Mouse (Mus musculus): ENCODE measurements around the gene Shld2. TPM values are rescaled to one million over a fixed set of nuclear protein-coding genes. Genes with fewer than 3 reads are reported as not detected.

Shld2 gene
- 1 to 10 TPM; 8.3 to 9.2 TPM for polyA plus RNA-seq (2017; shearing (Covaris generic))

DNA sequence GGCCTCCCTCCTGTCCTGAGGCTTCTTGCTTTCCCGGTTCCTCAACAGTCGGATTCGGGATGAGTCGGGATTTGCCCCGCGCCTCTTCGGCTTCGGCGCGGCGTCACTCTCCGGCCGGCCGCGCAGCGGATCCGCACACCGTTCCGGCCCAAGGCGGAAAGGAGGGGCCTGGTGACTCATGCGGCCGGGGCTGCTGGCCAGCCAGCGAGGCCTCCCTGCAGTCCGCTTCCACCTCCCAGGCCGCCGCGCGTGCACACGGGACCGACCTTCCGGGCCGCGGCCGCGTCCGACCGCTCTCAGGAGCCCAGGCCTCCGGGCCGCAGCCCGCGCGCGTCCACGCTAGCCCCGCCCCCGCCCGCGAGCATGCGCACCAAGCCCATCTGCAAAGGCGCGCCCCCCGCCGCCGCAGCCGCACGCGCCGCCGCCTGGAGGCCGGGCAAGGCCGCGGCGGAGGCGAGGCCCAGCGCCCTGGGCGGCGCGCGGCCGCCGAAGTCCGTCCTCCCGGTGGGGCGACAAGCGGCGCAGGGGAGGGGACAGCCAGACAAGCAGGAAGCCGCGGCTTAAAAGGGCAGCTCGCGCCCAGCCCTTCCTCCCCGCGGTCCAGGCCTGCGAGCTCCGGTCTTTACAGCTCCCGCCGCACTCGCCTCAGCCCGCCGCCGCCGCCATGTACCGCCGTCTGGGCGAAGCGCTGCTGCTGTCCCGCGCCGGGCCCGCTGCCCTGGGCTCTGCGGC lies at the start of gene Shld2, which contains the start of gene Glud1:
Shld2 (minus strand) TSS at position 260 of the 732 bp plus-strand sequence.
Glud1 (plus strand) TSS at position 494 of the 732 bp plus-strand sequence.
- peak; percentile 84 for ATAC-seq

DNA sequence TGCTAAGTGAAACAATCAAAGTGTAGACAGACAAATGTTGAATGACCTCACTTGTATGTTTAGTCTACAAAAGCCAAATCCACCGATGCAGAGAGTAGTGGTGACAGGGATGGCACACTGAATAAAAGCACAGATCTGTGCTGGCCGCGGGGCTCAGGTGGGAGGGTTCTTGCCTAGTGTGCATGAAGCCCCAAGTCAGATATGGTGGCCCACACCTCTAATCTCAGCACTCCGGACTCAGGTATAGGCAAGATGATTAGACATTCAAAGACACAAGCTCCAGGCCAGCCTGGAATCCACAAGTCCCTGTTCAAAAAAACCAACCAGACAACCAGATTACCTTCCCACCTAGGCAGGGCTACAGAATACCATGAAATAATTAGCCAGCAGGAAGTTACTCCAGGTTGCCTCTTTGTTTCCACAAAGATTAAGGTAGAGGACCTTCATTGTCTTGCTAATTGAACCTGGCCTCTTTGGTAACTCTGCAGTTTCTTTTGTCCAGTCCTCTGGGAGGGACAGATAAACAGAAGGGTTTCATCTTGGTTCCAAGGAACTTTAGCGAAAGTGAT lies 49.5 kb upstream of the Shld2 start:
- no peak for ATAC-seq

DNA sequence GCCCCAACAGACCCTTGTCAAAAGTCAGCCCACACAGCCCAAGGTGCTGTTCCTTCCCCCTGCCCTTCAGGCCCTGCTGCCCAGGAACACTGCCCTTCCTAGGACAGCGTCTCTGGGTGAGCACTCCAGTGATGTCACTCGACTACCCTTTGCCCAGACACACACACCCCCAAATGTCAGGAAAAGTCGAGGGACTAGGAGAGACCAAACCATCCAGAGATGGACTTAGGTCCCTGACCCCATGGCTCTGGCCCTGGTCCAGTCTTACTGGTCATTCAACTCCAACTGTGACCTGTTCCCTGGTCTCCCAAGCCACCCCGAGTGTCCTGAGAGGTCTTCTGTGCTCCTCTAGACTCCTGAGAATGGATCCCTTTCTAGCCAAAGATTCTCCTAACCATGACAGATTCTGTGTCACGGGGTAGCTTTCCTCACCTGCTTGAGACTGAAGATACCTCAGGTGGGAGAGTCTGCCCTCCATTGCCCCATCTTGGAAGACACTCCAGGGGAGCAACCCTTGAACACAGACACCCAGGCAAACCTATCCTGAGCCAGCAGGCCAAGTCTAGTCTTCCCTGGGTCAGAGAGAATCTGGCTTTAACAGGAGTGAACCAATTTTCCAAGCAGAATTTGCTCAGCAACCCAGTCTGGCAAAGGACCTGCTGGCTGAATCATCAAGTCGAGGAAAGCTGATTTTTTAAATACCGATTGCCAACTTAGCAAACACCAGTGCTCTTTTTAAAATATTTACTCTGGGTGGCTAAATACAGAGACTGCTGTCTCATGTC lies 47.6 kb upstream of the Shld2 start:
- no peak for ATAC-seq

DNA sequence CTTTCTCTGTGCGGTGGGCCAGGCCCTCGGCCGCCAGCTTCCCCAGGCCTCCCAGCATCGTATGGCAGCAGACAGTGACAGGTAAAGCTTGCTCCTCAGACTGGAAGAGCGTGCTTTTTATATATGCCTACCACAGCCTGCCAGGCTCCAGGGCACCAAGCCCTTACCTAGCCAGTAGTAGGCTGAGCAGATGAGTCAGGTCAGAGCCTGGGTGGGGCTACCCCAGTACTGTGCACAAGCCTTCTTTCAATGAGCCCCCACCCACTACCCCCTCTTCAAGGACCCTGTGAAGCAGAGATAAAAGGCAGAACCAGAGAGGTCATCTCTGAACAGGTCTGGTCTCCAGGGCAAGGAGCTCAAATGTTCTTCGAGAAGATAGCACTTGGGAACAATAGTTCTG lies 45.0 kb upstream of the Shld2 start, which contains the start of gene Fam25c:
Fam25c (minus strand) TSS at position 133 of the 400 bp plus-strand sequence.
- no peak for ATAC-seq

DNA sequence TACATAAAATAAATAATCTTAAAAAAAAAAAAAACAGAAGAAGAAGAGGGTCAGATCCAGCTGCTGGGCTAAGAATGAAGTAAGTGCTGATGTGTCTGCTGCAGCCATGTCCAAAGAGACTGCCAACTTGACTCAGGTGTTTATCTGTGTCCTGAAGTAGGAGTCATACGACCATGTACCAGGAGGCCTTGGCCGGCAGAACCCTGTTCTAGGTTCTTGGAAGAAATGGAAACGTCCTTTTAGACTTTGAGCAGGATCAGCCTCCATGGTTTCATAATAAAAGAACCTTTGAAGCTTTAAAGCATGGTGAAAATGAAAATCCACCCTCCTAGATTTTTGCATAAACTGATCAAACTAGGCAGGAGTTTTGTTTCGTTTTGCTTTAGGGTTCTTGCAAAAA lies 44.2 kb upstream of the Shld2 start:
- ATAC-seq, result no peak

DNA sequence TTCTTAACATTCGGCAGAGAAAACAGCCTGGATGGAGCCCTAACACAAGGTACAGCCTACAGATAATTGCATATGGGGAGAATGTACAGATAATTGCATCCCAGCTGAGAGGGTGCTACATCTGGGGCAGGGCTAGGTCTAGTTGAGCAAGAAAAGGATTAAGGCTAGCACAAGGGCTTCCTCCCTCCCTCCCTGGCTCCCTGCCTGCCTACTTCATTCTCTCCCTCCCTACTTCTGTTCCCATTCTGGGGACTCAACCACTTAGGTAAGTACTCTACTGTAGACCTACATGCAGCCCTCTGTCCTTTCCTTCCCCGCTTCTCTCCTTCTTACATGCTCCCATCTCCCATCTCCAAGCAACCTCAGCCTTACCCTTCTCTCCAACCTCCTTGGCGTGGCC lies 43.0 kb upstream of the Shld2 start:
- ATAC-seq, result no peak

DNA sequence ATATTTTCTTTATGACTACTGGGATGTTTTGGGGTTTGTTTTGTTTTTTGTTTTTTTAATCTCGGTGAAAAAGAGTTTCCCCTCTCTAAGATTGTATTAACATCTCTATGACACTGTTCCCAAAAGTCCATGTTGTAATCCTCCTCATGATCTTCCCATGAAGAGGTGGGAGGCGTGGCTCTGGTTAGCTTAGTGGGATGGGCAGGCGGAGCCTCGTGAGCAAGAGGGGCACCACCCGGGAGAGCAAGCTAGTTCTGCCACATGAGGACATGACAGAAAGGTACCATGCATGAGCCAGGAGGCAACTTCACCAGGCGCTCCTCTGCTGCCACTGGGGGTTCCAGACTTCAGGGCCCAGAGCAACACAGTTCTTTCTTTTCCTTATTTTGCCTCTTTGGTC lies 42.2 kb upstream of the Shld2 start:
- no peak for ATAC-seq

DNA sequence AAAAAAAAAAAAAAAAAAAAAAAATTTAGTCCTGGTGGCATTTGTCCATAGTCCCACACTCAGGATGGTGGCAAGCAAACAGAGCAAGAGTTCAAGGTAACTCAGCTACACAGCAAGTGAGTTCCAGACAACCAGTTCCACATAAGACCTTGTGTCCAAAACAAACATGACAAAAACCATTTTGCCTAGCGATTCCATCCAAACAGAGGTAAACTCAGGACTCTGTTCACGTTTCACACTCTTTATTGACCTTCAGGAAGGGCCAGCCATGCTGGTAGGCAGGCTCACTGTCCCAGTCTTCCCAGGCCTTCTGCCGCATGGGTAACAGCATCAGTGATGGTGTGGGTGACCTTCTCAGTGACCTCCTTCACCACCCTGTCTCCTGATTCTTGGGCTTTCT lies 41.4 kb upstream of the Shld2 start:
- ATAC-seq, result no peak

DNA sequence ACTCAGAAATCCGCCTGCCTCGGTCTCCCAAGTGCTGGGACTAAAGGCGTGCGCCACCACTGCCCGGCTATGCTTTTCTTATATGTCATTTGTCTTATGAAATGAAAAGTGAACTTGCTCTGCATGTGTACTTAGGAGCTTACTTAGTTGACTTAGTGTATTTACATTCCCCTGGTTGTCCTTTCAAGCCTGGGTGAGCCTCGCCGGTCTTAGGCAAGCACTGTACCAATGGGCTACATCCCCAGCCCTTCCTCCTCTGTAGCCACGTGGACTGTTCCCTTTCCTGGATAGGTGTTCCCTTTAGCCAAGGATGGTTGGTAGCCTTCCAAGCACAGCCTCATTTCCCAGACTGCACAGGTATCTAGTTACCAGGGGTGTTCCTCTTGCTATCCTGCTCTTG lies 38.7 kb upstream of the Shld2 start:
- no peak for ATAC-seq

DNA sequence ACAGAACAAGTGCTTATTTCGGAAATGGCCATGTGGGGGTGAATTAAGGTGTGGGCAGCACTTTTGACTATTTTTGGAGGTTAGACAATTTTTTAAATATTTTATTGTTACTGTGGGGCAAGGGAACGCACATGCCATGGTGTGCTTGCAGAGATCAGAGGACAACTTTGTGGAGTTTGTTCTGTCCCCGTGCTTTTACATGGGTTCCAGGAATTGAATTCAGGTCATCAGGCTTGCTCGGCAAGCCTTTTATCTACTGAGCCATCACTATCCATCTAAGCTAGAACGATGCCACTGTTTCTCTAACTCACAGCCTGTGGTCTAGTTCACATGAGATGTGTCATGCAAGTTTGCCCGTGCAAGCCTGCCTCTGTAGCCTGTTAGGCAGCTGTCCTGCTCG lies 38.0 kb upstream of the Shld2 start:
- ATAC-seq, result no peak

DNA sequence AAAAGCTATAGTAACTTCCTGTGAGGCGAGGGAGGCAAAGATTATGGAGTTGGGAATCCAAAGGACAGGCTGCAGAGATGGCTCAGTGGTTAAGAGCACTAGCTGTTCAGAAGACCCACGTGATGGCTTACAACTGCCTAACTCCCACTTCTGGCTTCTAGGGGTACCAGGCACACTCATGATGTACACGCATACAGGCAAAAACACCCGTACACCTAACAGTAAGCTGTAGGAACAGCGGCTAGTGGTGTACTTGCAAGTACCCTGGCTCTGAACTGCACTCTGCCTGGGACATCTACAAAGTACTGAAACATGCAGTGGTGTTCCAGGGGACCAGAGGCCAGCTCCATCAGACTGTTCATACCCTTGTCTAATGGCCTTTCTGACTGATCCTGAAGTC lies 36.8 kb upstream of the Shld2 start:
- ATAC-seq, result no peak

DNA sequence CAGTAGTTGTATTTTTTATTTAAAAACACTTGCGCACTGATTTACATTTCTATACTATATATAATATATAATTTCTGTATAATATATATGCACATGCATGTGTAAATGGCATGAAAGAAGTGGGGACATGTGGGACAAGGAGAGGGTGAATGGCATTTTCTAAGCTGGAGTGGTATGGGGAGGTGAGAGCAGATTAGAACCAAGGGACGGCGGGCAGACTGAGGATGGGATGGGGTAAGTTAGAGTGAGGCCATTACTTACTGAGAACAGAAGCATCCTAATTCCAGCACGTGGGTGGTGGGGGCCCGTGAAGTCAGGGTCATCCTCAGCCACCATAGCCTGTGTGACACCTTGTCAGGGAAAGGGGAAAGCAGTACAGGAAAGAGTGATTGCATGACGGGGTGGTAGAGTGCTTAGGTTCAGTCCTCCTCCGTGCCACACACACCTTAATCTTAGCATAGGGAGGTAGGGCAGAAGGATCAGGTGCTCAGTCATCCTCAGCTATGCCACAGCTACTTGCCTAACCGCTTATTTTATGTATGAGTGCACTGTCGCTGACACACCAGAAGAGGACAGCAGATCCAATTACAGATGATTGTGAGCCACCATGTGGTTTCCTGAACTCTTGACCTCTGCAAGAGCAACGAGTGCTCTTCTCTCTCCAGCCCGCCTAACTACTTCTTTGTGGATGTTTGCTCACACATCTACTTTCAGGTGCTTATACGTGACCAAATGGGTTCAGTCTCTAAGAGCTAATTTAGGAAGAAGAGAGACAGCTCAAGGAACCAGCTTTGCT lies 35.7 kb upstream of the Shld2 start:
- ATAC-seq, result no peak

DNA sequence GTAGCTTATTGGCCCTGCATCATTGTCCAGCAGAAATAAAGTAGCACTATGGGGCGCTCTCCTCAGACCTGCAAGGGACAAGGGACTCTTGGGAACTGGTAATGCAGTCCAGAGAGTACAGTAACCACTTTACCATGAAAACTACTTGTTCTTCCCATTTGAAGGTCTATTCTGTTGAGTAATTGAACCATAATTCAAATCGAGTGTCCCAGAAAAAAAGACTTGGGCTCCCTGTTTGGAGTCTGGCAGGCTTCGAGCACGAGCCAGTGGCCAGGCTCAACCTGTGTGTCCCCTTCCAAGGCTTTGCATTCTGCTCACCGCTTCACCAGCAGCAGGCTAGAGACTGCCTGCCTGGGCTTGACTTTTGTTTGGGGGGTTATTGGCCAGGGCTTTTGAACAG lies 34.1 kb upstream of the Shld2 start:
- no peak for ATAC-seq

DNA sequence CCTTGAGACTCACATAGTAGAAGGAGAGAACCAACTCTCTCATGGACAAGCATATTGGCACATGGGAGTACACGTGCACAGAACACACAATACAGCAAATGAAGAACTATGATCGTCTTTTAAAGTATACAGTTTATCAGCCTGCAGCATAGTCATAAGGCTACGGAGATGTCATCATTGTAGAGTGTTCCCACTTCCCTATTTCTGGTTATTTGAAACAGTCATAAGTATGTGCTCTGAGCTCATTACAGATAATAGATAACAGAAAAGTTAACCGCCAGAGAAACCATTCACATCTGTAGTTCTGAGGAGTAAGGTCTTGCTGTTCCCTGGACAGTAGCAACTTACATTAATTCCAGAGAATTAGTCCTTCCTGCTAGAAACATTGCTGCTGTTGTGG lies 32.8 kb upstream of the Shld2 start:
- ATAC-seq, result no peak

DNA sequence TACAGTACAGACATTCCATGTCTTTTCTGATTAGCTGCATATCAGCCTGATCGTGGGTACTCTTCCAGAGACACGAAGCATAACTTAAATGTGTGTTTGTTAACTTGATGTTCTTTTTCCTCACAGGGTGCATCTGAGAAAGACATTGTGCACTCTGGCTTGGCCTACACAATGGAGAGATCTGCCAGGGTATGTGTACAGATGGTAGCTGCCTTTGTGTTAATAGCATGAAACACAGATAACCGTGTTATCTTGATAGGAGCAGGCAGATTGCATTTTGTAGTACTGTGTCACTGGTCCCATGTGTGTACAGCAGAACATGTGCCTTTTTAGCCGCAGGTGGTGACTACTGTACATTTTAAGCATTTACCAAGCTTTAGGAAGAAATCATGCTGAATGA lies 31.7 kb upstream of the Shld2 start:
- no peak for ATAC-seq

DNA sequence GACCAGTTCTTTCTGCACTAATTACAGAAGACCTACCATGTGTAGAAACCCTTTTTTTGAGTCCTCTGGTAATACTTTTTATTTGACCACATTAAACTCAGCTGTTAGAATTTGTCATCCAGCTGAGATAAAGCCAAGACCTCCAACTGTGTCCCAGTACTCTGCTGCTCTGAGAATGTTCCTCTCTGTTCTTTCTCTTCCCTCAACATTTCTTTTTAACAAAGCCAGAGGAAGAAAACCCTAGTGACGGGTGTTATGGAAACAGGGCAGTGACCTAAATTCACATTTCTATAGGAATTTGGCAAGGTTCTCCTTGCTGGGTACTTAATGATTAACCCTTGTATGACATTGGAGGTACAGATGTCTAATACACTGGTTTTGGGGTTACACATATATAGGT lies 29.2 kb upstream of the Shld2 start:
- no peak for ATAC-seq

DNA sequence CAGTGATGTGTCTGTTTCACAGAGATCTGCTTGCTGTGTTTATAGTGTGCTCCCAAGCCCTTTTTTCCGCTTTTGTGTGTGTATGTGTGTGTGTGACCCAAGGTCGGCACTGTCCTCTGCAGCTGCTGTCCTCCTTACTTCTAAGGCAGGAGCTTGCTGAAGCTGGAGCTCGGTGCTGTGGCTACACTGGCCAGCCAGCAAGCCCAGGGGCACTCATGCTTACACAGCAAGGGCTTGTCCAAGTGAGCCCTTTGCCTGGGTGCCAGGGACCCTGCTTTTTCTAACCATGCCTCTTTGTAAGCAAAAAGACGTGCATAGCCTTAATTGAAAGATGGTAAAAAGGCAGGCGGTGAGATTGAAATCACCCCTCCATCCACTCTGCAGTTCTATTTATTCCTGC lies 22.2 kb upstream of the Shld2 start:
- ATAC-seq, result no peak

DNA sequence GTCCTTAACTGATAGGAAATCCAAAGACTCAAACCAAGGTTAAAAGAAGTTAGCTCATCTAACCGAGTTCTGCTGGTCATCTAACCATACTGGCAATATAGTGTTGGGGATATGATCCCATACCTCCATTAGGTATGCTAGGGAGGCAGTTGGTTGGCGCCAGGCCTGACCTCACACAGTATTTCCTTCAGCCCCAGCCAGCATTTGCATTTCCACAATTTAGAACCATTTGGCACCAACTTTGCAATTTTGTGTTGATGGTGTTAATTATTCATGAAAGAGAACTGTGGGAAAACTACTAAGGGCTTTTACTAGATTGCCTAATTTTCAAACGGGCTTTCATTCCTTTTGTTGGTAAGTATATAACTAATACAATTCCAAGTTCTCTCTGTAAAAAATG lies 21.6 kb upstream of the Shld2 start:
- ATAC-seq, result no peak

DNA sequence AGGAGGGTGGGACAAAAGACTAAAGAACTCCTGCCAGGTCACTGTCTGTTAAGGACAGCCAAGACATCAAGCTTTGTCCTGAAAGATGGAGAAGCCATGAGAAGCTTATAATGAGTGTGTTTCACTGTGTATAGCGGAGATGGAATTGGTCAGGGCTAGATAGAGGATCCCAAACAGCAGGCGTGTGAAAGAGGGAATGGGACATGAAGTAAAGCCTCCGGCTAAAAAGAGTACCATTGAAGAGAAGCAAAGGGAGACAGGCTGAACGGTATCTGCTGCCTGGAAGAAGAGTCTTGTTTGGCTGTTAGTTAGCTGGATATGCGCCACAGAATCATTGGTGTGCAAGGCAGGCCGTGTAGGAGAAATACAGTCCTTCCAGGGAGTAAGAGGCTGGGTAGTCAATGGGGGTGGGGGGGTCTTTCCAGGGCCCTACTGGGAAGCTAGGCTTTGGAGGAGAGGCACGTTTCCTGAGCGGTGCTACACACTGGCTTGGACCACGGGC lies 20.4 kb upstream of the Shld2 start:
- ATAC-seq, result no peak

DNA sequence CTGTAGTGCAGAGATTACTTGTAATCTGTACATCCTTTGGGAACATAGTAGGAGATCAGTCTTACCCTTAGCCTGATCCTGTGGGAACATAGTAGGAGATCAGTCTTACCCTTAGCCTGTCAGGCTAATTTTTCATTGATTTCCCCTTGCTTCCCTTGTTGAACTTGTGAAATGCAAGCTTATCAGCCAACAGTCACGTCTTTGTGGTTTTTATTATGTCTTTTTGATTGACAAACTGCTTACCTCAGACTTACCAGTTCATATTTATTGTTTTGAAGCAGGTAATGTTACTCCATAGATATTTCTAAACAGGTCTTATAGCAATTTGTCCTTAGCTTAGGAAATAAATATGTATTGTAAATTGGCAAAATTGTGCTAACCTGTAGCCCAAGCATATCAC lies 17.3 kb upstream of the Shld2 start:
- ATAC-seq, result no peak

DNA sequence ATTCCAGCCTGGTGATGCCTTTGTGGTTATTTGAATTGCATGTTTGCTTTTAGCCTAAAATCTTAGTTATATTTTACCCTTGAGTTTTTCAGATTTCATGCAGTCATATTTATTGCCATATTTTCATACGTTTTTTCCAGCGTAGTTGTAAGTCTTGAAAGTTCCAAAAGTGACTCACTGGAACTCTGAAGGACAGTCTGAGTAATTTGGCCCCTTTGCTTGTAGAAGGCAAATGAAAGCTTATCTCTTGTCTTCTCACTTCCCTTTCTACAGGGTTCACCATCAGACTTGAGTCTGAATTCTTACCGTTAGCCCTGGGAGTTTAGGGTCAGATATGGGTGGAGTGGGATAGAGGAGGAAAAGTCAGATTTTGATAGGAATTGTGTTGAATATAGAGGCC lies 16.3 kb upstream of the Shld2 start:
- ATAC-seq, result no peak

DNA sequence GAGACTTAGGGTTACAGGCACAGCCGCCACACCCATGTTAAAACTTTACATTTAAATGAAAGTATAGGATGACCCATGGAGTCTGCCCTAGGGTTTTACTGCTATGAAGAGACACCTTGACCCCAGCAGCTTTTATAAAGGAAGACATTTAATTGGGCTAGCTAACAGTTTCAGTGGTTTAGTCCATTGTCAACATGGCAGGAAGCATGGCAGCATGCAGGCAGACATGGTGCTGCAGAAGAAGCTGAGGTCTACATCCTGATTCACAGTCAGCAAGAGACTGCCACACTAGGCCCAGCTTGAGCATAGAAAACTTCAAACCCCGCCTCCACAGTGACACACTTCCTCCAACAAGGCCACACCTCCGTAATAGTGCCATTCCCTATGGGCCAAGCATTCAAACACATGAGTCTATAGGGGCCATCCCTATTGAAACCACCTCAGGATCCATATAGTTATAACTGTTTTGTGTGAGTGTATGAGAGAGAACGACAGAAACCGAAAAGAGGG lies 13.3 kb upstream of the Shld2 start:
- no peak for ATAC-seq

DNA sequence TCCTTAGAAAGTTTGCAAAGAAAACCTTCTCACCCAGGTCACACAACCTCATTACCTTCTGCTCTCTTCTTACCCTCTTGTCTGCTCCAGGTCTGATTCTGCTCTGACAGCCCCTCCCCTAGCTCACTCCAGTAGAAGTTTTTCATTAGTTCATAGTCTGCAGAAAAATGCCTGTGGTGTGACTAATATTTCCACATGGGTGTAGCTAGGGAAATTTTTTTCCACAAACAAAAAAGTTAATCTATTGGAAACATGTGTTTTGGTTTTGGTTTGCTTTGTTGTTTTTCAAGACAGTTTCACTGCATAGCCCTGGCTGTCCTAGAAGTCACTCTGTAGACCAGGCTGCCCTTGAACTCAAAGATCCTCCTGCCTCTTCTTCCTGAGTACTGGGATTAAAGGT lies 7.8 kb upstream of the Shld2 start:
- ATAC-seq, result peak; percentile 33
